ENCODE assay signal across 9 mouse cellular contexts in genomic region chr13:93243076-93243475, GRCm38 (mm10). TPM values are rescaled to one million over a fixed set of nuclear protein-coding genes. Genes with fewer than 3 reads are reported as not detected.
DNase-seq lines count a peak whose midpoint lies in the region; ATAC-seq and TF ChIP-seq lines count a peak whose summit lies in the region.
"Had no signal": no experiment of that assay in that cellular context is flagged by ENCODE, and none has a peak within 500 bp of the region (broad histone marks: within the 10 kb centered on the region; RNA-seq: fewer than 3 reads in every experiment).

No protein-coding gene starts in this region.

- ATAC-seq in intestine, embryonic 15.5 days: peak; percentile 74
- peak; percentile 63 for ATAC-seq in stomach, postnatal 0 days (ENCODE audit: low FRiP score, low TSS enrichment)

- H3K27me3 ChIP-seq in intestine, embryonic 15.5 days (replicated peaks): no peaks in the 10 kb centered on the region
- no peaks in the 10 kb centered on the region for H3K27me3 ChIP-seq in stomach, postnatal 0 days (ENCODE audit: control insufficient read depth, insufficient read depth, low read length)

- H3K4me1 ChIP-seq in intestine, embryonic 15.5 days (replicated peaks): no peaks in the 10 kb centered on the region
- no peaks in the 10 kb centered on the region for H3K4me1 ChIP-seq in stomach, postnatal 0 days (replicated peaks; ENCODE audit: control insufficient read depth, insufficient read depth)

- H3K4me2 ChIP-seq in intestine, embryonic 15.5 days (replicated peaks): no peak overlapping the region
- H3K4me2 ChIP-seq in stomach, postnatal 0 days (replicated peaks; ENCODE audit: low read depth): no peak overlapping the region

- H3K36me3 ChIP-seq in intestine, embryonic 15.5 days: no peaks in the 10 kb centered on the region
- no peaks in the 10 kb centered on the region for H3K36me3 ChIP-seq in stomach, postnatal 0 days (ENCODE audit: control insufficient read depth, insufficient read depth, low read length)

- 75% methylated on average over 2 of the region's 2 CpGs for WGBS in intestine, embryonic 15.5 days
- WGBS in stomach, postnatal 0 days: 71% methylated on average over 2 of the region's 2 CpGs

- peak; percentile 90 for TF ChIP-seq CTCF in stomach, postnatal 0 days (IDR thresholded peaks at IDR 0.05; ENCODE audit: low read depth)

- no peak overlapping the region for H3K4me3 ChIP-seq in intestine, embryonic 15.5 days (replicated peaks)
- H3K4me3 ChIP-seq in stomach, postnatal 0 days (ENCODE audit: low read depth, low read length): no peak overlapping the region
- H3K4me3 ChIP-seq: erythroblast, embryonic 14.5 days had no signal

- H3K9ac ChIP-seq in intestine, embryonic 15.5 days: no peak overlapping the region
- H3K9ac ChIP-seq in stomach, postnatal 0 days (ENCODE audit: low read length): no peak overlapping the region

- no peaks in the 10 kb centered on the region for H3K9me3 ChIP-seq in intestine, embryonic 15.5 days
- H3K9me3 ChIP-seq in stomach, postnatal 0 days (ENCODE audit: control insufficient read depth, low read length): no peaks in the 10 kb centered on the region

- no peak overlapping the region for H3K27ac ChIP-seq in intestine, embryonic 15.5 days
- no peak overlapping the region for H3K27ac ChIP-seq in stomach, postnatal 0 days (replicated peaks)

- peak; percentile 58 for DNase-seq in ovary, postnatal 10 days (ENCODE audit: low spot score)
- no peak for DNase-seq in ovary, adult 18-20 months (ENCODE audit: low spot score)
- peak; percentile 64 for DNase-seq in cerebellum, adult 11 months
- peak; percentile 73 for DNase-seq in forelimb bud, embryonic 11.5 days (ENCODE audit: low read depth, low spot score)
- DNase-seq in left cerebral cortex, postnatal 14 days (ENCODE audit: low spot score in 2 of 2): peak; percentile 71 to 78
- peak; percentile 46 to 79 for DNase-seq in monocyte, adult 2 months (ENCODE audit: low read depth in 1 of 2, low spot score in 2 of 2)
- peak; percentile 78 for DNase-seq in stomach, postnatal 0 days (ENCODE audit: low spot score)

- intact Hi-C loops in left cerebral cortex, postnatal 14 days (cut with DNase I): loop anchor here (2.0 to 5.0 kb wide), 2 partner anchors 256 to 492 kb away; no protein-coding TSS in a partner anchor

- no peak for TF ChIP-seq EP300 in stomach, postnatal 0 days (optimal IDR thresholded peaks at IDR 0.05)

RNA-seq across cellular contexts. Expression of gene Tent2, which starts 50.9 kb away (rescaled TPM):
- 55.7 and 60.1 TPM in 2 replicates for polyA plus RNA-seq in intestine, embryonic 15.5 days (2015; fragmentation: Nextera tagmentation; extraction: Ambion mirVana)
- 10 to 100 TPM; 25.2 to 25.4 TPM for total RNA-seq in left cerebral cortex, postnatal 14 days (2021)
- polyA plus RNA-seq in stomach, postnatal 0 days (2015; fragmentation: Nextera tagmentation; extraction: Ambion mirVana): 25.4 and 27.7 TPM in 2 replicates

RNA-seq across cellular contexts. Expression of gene Homer1, which starts 56.4 kb away (rescaled TPM):
- 4.3 and 5.0 TPM in 2 replicates for polyA plus RNA-seq in intestine, embryonic 15.5 days (2015; fragmentation: Nextera tagmentation; extraction: Ambion mirVana)
- total RNA-seq in left cerebral cortex, postnatal 14 days (2021): 100 to 1,000 TPM; 246 to 263 TPM
- 2.2 and 2.4 TPM in 2 replicates for polyA plus RNA-seq in stomach, postnatal 0 days (2015; fragmentation: Nextera tagmentation; extraction: Ambion mirVana)
